Mouse (Mus musculus): Measurements from ENCODE around the gene Kif1c.

The Kif1c gene

DNA sequence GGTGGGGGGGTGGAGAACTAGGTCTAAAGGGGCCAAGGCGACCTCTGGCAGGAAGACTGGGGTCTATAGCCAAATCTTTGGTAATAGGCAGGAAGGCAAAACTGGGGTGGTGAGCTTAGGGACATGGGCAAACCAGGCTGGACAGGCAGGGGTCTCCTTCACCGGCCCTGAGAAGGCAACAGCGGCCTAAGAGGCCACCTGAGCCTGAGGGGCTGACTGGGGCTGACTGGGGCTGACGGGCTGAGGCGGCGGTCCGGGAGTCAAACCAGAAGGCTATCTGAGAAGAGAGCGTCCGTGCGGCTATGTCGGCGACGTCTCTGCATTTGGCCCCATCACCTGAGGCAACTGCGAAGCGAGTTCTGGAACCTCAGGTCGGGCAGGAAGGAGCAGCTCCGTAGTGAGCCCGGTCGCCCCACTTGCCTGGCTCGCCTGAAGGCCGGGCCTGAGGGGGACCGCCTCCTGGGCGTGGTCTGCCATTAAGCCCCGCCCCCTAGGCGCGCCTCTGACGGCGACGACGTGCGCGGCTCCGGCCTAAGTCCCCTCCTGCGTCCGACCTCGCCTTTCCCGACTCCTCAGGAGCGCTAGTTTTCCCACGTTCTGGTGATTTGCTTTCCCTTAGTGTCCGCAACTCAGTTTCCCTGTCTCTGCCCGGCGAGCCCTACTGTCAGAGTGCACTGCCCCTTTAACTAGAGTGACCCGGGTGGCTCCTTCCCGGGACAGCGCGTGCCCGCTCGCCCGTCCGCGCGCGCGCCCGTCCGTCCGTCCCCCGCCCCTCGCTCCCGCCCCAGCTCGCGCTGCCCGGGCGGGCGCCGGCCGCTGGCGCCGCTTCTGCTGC, at the start of gene Kif1c, which contains the start of gene Inca1:
Gene Kif1c (plus strand): TSS at position 827 of the 835 bp plus-strand sequence.
Gene Inca1 (minus strand): TSS at position 434 of the 835 bp plus-strand sequence.
- DNase-seq, result peak; percentile 98

GRCm38 (mm10) chr11:70651391-70651790, 49.0 kb upstream of the Kif1c start:
- peak; percentile 33 for DNase-seq

- peak; percentile 72 for DNase-seq
Measured at GRCm38 (mm10) chr11:70652029-70652883, 48.1 kb upstream of the Kif1c start.

- peak; percentile 30 for DNase-seq
Measured at GRCm38 (mm10) chr11:70652884-70653344, 47.4 kb upstream of the Kif1c start.

- DNase-seq, result peak; percentile 89
Measured at GRCm38 (mm10) chr11:70653345-70654197, 46.8 kb upstream of the Kif1c start.

- peak; percentile 89 for DNase-seq
Measured at GRCm38 (mm10) chr11:70654198-70654922, 46.0 kb upstream of the Kif1c start, which contains the start of gene Pfn1. Gene Pfn1, minus strand, starts transcription at chr11:70654644.

DNA sequence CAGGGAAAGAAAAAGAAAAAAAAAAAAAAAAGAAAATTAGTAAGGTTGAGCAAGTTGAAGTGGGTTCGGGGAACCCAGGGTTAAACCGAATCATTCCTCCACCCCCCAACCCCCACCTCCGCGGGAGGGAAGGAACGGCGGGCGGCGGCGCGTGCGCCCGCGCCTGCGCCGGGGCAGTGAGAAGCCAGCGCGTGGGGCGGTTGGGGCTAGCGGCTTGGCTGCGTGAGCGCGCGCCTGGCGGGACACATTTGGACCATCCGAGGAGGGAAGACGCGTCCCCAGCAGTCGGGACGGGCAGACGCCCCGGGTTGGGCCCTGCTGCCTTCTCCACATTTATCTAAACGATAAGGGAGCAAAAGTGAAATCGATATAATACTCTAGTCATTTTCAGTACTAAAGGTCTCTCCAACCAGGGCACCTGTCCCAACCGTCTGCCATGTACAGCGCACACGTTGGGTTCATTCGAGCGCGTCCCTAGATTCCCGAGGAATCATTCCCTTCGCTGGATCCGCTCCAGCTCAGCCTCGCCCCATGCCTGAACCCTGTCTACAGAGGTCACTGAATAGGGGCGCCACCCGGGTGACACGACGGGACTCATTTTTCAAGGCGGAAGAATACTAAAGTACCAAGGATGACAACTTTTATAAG, 45.3 kb upstream of the Kif1c start:
- DNase-seq, result peak; percentile 84

GRCm38 (mm10) chr11:70655571-70656455, 44.5 kb upstream of the Kif1c start:
- peak; percentile 72 for DNase-seq

DNA sequence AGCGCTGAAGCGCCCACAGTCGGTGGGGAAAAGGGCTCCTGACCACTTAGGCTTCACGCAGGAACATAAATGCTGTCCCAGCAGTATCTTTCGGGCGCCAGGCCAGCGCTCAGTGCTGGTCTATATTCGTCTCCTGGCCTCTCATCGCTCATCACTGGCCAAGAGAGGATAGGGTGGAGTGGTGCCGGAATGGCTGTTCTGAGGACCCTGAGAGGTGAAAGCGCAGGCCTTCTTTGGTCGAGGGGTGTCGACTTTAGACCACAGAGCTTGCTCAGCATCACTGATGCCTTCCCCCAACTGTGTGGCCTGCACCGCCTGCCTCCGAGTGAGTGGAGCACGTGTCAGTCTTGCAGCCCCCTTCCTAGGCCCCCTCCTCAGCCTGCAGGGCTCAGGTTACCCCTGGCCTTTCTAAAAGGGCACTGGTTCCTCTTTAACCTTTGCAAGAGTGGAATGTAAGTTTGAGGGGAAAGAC, 43.9 kb upstream of the Kif1c start:
- DNase-seq, result peak; percentile 46

DNA sequence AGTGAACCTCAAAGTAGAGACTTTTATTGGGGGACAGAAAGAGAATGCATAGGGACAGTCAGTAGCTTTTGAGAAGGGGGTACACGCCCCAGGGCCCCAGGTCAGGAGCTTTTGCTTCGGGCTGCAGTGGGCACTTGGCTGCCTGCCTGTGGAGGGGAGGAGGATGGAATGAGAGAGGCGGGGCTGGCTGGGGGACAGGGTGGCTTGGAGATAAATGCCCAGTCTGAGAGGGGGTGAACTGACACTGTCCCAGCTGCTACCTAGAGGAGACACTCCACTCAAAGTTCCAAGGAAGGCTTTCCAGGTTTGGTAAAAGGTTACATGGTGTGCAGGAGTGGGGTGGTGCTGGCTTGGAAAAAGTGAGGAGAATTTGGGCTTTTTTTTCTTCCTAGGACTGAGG, 43.4 kb upstream of the Kif1c start, which contains the start of gene Eno3:
Gene Eno3 (plus strand): TSS at position 239 of the 400 bp plus-strand sequence.
- DNase-seq, result peak; percentile 46

DNA sequence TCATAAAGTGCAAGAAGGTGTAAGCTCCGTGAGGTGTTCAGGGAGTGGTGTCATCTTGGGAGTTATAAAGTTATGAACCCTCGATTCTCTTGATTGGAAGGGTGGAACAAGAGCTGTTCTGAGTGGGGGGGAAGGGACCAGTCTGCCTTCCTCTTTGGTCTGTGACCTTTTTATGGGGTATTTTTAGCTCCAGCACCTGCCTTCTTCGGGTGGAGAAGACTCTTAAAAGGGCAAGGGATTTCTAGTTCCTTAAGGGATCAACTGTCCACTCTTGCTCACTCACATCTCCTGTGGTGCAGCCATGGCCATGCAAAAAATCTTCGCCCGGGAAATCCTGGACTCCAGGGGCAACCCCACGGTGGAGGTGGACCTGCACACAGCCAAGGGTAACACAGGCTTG, 42.8 kb upstream of the Kif1c start:
- DNase-seq, result peak; percentile 40

GRCm38 (mm10) chr11:70657991-70658390, 42.4 kb upstream of the Kif1c start:
- DNase-seq, result no peak

GRCm38 (mm10) chr11:70658521-70658920, 41.8 kb upstream of the Kif1c start:
- no peak for DNase-seq

GRCm38 (mm10) chr11:70658942-70659341, 41.4 kb upstream of the Kif1c start:
- no peak for DNase-seq

DNA sequence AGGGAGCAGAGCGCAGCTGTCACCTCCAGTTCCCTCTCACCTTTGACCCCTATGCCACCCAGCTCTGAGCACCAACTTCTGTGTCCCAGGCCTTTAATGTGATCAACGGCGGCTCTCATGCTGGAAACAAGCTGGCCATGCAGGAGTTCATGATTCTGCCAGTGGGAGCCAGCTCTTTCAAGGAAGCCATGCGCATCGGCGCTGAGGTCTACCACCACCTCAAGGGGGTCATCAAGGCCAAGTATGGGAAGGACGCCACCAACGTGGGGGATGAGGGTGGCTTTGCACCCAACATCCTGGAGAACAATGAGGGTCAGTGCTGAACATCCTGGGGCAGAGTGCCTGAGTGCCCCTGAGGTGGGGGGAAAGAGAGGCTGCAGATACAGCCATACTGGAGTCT, 39.8 kb upstream of the Kif1c start:
- DNase-seq, result no peak

GRCm38 (mm10) chr11:70663101-70663500, 37.2 kb upstream of the Kif1c start:
- DNase-seq, result no peak

- no peak for DNase-seq
Measured at GRCm38 (mm10) chr11:70663957-70664356, 36.4 kb upstream of the Kif1c start.

- no peak for DNase-seq
Measured at GRCm38 (mm10) chr11:70664741-70665140, 35.6 kb upstream of the Kif1c start.

GRCm38 (mm10) chr11:70666687-70667086, 33.7 kb upstream of the Kif1c start:
- DNase-seq, result no peak
